Mouse (Mus musculus) liver, embryonic 13.5 days (tissue): ENCODE measurements around the gene Bckdk. TPM values are rescaled to one million over a fixed set of nuclear protein-coding genes. Genes with fewer than 3 reads are reported as not detected.

Source experiments
- ATAC-seq: fragments of 200-750 bp; cut with Nextera tagmentation; 2 replicates; pipeline ENCODE4 v1.8.0; 2017; ENCODE audit warnings: low read depth, mild to moderate bottlenecking, moderate number of reproducible peaks, moderate library complexity
- DNase-seq: peaks from one replicate; pipeline ENCODE4 v3.0.0; 2022
- H3K27ac ChIP-seq: fragments of 300-500 bp; sonication (generic); 2 replicates; pipeline ENCODE4 v1.5.1; 2015; ENCODE audit warnings: moderate library complexity, mild to moderate bottlenecking, inconsistent platforms
- H3K27me3 ChIP-seq: fragments of 300-500 bp; sonication (generic); 2 replicates; pipeline ENCODE4 v1.6.1; 2015; ENCODE audit warnings: mild to moderate bottlenecking, inconsistent platforms
- H3K36me3 ChIP-seq: fragments of 300-500 bp; sonication (generic); 2 replicates; pipeline ENCODE4 v1.6.1; 2015; ENCODE audit warnings: mild to moderate bottlenecking, inconsistent platforms
- H3K4me1 ChIP-seq: fragments of 300-500 bp; sonication (generic); replicated peaks from 2 replicates; pipeline ENCODE4 v1.6.1; 2015; ENCODE audit warnings: inconsistent platforms
- H3K4me2 ChIP-seq: fragments of 300-500 bp; sonication (generic); 2 replicates; pipeline ENCODE4 v1.6.1; 2015; ENCODE audit warnings: inconsistent platforms, mild to moderate bottlenecking, moderate library complexity
- H3K4me3 ChIP-seq: fragments of 300-500 bp; sonication (generic); replicated peaks from 2 replicates; pipeline ENCODE4 v1.5.1; 2015; ENCODE audit warnings: mild to moderate bottlenecking, inconsistent platforms
- H3K9ac ChIP-seq: fragments of 300-500 bp; sonication (generic); 2 replicates; pipeline ENCODE4 v1.6.1; 2015; ENCODE audit warnings: mild to moderate bottlenecking, inconsistent platforms
- H3K9me3 ChIP-seq: fragments of 300-500 bp; sonication (generic); replicated peaks from 2 replicates; pipeline ENCODE4 v1.6.1; 2016; ENCODE audit warnings: inconsistent platforms
- WGBS: fragments of 180-500 bp; shearing (Covaris S2); methylation state at CpG from one replicate; pipeline ENCODE4 v1.1.7; 2015; ENCODE audit not compliant: insufficient replicate concordance; 5-methylcytosine and 5-hydroxymethylcytosine counted together
- polyA plus RNA-seq: library from polyadenylated mRNA; unstranded; fragments of >200 nt; fragmentation: Nextera tagmentation; extraction: Ambion mirVana; gene quantifications from 2 replicates; pipeline ENCODE4 v1.2.1, GENCODE M21; 2015

Bckdk gene
- polyA plus RNA-seq, 1 experiment from 2014 or later: 64.4 TPM

DNA sequence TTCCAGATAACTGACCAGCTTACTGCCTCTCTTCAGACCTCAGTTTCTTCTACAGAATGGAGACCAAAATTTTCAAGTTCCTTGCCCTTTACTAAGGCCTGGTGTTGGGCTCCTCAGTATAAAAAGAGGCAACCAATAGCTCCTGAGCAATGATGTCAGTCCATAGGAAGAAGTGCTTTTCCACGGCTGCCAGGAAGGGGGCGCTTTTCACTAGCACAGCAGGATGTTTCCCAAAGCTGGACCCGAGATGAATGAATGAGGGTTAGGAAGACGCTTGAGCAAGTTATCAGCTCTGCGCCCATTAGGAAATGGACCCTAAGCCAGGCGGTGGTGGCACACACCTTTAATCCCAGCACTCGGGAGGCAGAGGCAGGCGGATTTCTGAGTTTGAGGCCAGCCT is 17.6 kb downstream of the Bckdk start:
- Histone ChIP-seq H3K36me3 (peaks cover 48% of the 10 kb centered on the region), H3K4me1 (peaks cover 43% of the 10 kb centered on the region), H3K27me3 (no peaks in the 10 kb centered on the region), H3K4me3 (no peak overlapping the region), H3K27ac (0 out of 2 replicates have a peak overlapping the region, but pooled peaks have one; percentile 34), H3K4me2 (no peak overlapping the region), H3K9ac (no peak overlapping the region), H3K9me3 (no peaks in the 10 kb centered on the region)
- WGBS: 47% methylated on average over 8 of the region's 8 CpGs
- DNase-seq: no peak
- ATAC-seq: no peak

- Histone ChIP-seq H3K27me3 (no peaks in the 10 kb centered on the region), H3K4me1 (peaks cover 46% of the 10 kb centered on the region), H3K4me3 (no peak overlapping the region), H3K9ac (no peak overlapping the region), H3K4me2 (no peak overlapping the region), H3K36me3 (peaks cover 44% of the 10 kb centered on the region), H3K9me3 (no peaks in the 10 kb centered on the region), H3K27ac (peak overlapping the region; percentile 34)
- ATAC-seq: no peak
- no peak for DNase-seq
- 57% methylated on average over 6 of the region's 6 CpGs for WGBS
These were observed 18.8 kb downstream of the Bckdk start for GRCm38 (mm10) chr7:127922451-127923275.

- H3K36me3 ChIP-seq: peaks cover 42% of the 10 kb centered on the region
- H3K9ac ChIP-seq: no peak overlapping the region
- no peaks in the 10 kb centered on the region for H3K9me3 ChIP-seq
- 78% methylated on average over 5 of the region's 5 CpGs for WGBS
- no peaks in the 10 kb centered on the region for H3K27me3 ChIP-seq
- no peak for DNase-seq
- no peak overlapping the region for H3K4me3 ChIP-seq
- peaks cover 48% of the 10 kb centered on the region for H3K4me1 ChIP-seq
- no peak overlapping the region for H3K4me2 ChIP-seq
- no peak overlapping the region for H3K27ac ChIP-seq
- no peak for ATAC-seq
These were observed 19.8 kb downstream of the Bckdk start for GRCm38 (mm10) chr7:127923714-127924113.

DNA sequence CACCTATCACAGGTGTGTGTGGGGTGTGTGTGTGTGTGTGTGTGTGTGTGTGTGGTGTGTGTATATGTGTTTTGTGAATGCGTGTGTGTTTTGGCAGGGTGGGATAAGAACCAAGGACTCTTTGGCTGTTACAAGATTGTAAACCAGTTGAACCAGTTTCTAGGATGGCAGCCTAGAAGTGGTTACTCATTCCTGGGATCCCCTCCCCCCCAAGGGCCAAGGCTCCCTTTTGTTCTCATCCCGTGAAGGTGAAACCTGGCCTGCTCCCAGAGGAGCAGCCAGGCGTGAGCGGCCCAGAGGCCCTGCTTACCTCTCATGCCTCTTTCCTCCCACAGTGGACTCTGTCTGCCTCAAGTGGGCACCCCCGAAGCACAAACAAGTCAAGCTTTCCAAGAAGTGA is 21.4 kb downstream of the Bckdk start:
- DNase-seq (no peak), ATAC-seq (no peak)
- Histone ChIP-seq H3K9ac (no peak overlapping the region), H3K27ac (no peak overlapping the region), H3K4me2 (no peak overlapping the region), H3K4me3 (no peak overlapping the region), H3K9me3 (no peaks in the 10 kb centered on the region), H3K27me3 (no peaks in the 10 kb centered on the region; the same call in 1 of the 2 replicates), H3K36me3 (peaks cover 40% of the 10 kb centered on the region), H3K4me1 (peaks cover 55% of the 10 kb centered on the region)
- WGBS: 86% methylated on average over 5 of the region's 5 CpGs

- Histone ChIP-seq H3K4me1 (peaks cover 58% of the 10 kb centered on the region), H3K4me3 (no peak overlapping the region), H3K27ac (no peak overlapping the region; the same call in 1 of the 2 replicates), H3K36me3 (peaks cover 36% of the 10 kb centered on the region), H3K4me2 (no peak overlapping the region), H3K9me3 (no peaks in the 10 kb centered on the region), H3K9ac (no peak overlapping the region), H3K27me3 (no peaks in the 10 kb centered on the region; the same call in 1 of the 2 replicates)
- 78% methylated on average over 8 of the region's 8 CpGs for WGBS
- DNase-seq (no peak), ATAC-seq (no peak)
These were observed 22.2 kb downstream of the Bckdk start for GRCm38 (mm10) chr7:127926066-127926465.

DNA sequence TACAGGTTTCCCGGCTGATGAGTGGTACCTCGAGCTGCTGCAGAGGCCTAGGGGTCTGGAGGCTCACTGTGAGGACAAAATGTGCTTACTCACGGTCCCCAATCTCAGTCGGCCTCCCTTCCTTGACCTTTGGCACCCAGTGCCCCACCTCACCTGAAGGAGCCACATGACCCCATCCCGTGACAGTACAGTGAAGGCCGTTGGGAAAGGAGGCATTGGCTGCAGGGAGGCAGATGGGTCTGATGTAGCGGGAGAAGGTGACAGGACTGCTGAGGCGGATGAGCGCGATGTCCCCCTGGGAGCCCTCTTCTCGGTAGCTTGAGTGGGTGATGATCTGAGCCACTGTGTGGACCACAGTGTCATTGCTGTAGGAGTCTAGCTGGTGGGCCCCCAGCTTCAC is 23.0 kb downstream of the Bckdk start:
- ATAC-seq (no peak), DNase-seq (no peak)
- no peak overlapping the region for H3K4me2 ChIP-seq
- WGBS: 78% methylated on average over 11 of the region's 11 CpGs
- H3K9me3 ChIP-seq: no peaks in the 10 kb centered on the region
- no peak overlapping the region for H3K4me3 ChIP-seq
- H3K27me3 ChIP-seq: no peaks in the 10 kb centered on the region; the same call in 1 of the 2 replicates
- H3K4me1 ChIP-seq: peaks cover 59% of the 10 kb centered on the region
- H3K27ac ChIP-seq: 0 out of 2 replicates have a peak overlapping the region, but pooled peaks have one; percentile 16
- H3K36me3 ChIP-seq: peaks cover 36% of the 10 kb centered on the region
- no peak overlapping the region for H3K9ac ChIP-seq

- DNase-seq (no peak), ATAC-seq (no peak)
- no peak overlapping the region for H3K9ac ChIP-seq
- peaks cover 56% of the 10 kb centered on the region for H3K4me1 ChIP-seq
- peaks cover 36% of the 10 kb centered on the region for H3K36me3 ChIP-seq
- H3K27me3 ChIP-seq: no peaks in the 10 kb centered on the region; the same call in 1 of the 2 replicates
- H3K9me3 ChIP-seq: no peaks in the 10 kb centered on the region
- no peak overlapping the region for H3K27ac ChIP-seq
- H3K4me2 ChIP-seq: no peak overlapping the region
- WGBS: 86% methylated on average over 11 of the region's 11 CpGs
- H3K4me3 ChIP-seq: no peak overlapping the region
These were observed 23.8 kb downstream of the Bckdk start for GRCm38 (mm10) chr7:127927726-127928125.

- H3K27ac ChIP-seq: no peak overlapping the region
- H3K36me3 ChIP-seq: peaks cover 30% of the 10 kb centered on the region
- WGBS: 57% methylated on average over 5 of the region's 5 CpGs
- peak overlapping the region; percentile 46; the same call in 1 of the 2 replicates for H3K4me3 ChIP-seq
- H3K4me1 ChIP-seq: peaks cover 56% of the 10 kb centered on the region
- H3K9me3 ChIP-seq: no peaks in the 10 kb centered on the region
- H3K9ac ChIP-seq: 0 out of 2 replicates have a peak overlapping the region, but pooled peaks have one; percentile 66
- ATAC-seq: no peak
- no peak for DNase-seq
- H3K4me2 ChIP-seq: peak overlapping the region; percentile 55
- no peaks in the 10 kb centered on the region; the same call in 1 of the 2 replicates for H3K27me3 ChIP-seq
These were observed 24.7 kb downstream of the Bckdk start for GRCm38 (mm10) chr7:127928596-127928995.

DNA sequence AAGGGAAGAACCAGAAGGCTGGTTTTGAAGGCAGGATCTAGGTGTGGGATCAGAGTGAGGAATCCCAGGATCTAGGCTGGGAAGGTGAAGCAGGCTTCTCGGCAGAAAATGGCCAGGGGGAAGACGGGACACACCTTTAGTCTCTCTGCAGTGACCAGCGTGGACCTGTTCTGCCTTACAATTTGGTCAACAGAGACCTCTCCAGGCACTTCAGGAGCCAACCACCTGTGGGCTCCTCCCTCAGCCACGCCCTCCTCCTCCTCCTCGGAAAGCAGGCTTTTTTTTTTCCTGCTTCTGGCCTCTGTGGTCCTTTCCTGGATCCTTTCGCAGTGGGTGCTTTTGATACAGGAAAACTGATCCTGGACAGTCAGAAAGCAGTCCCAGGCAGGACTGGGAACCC is 26.0 kb downstream of the Bckdk start, which contains the start of gene Prss8:
Prss8 (minus strand) TSS at position 182 of the 400 bp plus-strand sequence.
- Histone ChIP-seq H3K9me3 (no peaks in the 10 kb centered on the region), H3K4me3 (peak within 1 kb of the TSS; percentile 46), H3K4me1 (peaks cover 58% of the 10 kb centered on the region), H3K36me3 (peaks cover 21% of the 10 kb centered on the region), H3K27ac (no peak within 1 kb of the TSS), H3K9ac (peak within 1 kb of the TSS; percentile 66), H3K27me3 (no peaks in the 10 kb centered on the region; the same call in 1 of the 2 replicates), H3K4me2 (peak within 1 kb of the TSS; percentile 55)
- ATAC-seq (no peak; the same call in 1 of the 2 replicates), DNase-seq (no peak)
- 25% methylated on average over 6 of the region's 6 CpGs for WGBS

DNA sequence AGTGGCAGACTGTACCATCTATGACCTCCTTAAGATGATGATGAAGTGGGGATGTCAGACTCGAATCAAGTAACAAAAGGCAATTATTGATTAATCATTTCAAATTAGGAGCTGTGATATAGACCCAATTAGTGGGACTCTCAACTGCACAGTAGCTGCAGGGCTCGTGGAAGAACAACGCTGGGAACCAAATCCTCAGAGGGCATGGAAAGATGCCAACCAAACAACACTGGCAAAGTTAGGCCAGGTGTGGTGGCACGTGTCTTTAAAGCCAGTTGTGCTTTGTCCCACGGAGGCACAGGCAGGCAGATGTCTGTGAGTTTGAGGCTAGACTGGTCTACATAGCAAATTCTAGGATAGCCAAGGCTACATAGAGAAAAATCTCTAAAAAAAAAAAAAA is 26.8 kb downstream of the Bckdk start:
- Histone ChIP-seq H3K27me3 (no peaks in the 10 kb centered on the region; the same call in 1 of the 2 replicates), H3K27ac (no peak overlapping the region), H3K36me3 (peaks cover 14% of the 10 kb centered on the region), H3K4me1 (peaks cover 62% of the 10 kb centered on the region), H3K4me2 (no peak overlapping the region), H3K4me3 (no peak overlapping the region), H3K9ac (no peak overlapping the region), H3K9me3 (no peaks in the 10 kb centered on the region)
- 79% methylated on average over 5 of the region's 5 CpGs for WGBS
- ATAC-seq (no peak), DNase-seq (no peak)

- ATAC-seq: no peak
- no peak overlapping the region for H3K9ac ChIP-seq
- WGBS: 56% methylated on average over 13 of the region's 13 CpGs
These were observed 27.7 kb downstream of the Bckdk start for GRCm38 (mm10) chr7:127931351-127932135.

More at GRCm38 (mm10) chr7:127931351-127932135, 27.7 kb downstream of the Bckdk start:
- Histone ChIP-seq H3K36me3 (peaks cover 6% of the 10 kb centered on the region), H3K4me1 (peaks cover 71% of the 10 kb centered on the region), H3K9me3 (no peaks in the 10 kb centered on the region), H3K4me3 (no peak overlapping the region; the same call in 1 of the 2 replicates), H3K27me3 (no peaks in the 10 kb centered on the region; the same call in 1 of the 2 replicates), H3K4me2 (peak overlapping the region; percentile 34), H3K27ac (peak overlapping the region; percentile 51)
- no peak for DNase-seq
